ENCODE assay signal across 26 mouse cellular contexts in the genomic region with DNA sequence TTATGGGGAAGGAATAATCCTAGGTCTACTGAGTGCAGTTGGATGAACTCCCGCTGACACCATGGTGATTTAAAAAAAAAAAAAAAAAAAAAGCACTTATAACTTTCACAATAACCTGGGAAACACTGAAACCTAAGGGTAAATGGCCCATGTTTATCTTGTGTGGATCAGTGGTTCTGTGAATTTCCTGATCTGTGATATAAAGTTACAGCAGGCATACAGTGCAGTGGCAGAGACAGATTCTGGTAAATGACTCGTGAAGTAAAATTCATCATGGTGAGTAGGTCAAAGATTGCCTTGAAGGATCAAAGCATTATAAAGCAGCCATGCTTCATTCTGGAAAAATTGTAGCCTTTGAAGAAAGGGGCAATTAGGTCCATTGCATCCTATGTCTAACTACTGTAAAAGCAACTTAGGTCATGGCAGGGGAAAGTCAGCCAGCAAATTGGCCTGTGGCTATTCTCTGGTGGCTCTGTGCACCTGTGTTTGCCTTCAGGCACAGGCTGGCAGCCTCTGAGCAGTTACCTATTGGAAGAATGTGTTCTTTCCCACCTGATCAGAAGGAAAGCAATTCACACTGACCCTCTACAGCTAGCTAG. TPM values are rescaled to one million over a fixed set of nuclear protein-coding genes. Genes with fewer than 3 reads are reported as not detected.
"Had no signal": no experiment of that assay in that cellular context is flagged by ENCODE, and none has a peak within 500 bp of the region (broad histone marks: within the 10 kb centered on the region; RNA-seq: fewer than 3 reads in every experiment).

No protein-coding gene starts in this region.

- H3K9me3 ChIP-seq: hindbrain, embryonic 15.5 days; limb, embryonic 10.5 days; limb, embryonic 13.5 days; liver, embryonic 13.5 days; midbrain, embryonic 13.5 days had no signal

- DNase-seq: liver, embryonic 13.5 days; lung, embryonic 14.5 days; thymus, adult 18-20 months; thymus, postnatal 36 days had no signal

- H3K4me3 ChIP-seq: hindbrain, embryonic 15.5 days; limb, embryonic 10.5 days; limb, embryonic 13.5 days; liver, embryonic 13.5 days; midbrain, embryonic 13.5 days had no signal

- ATAC-seq: intestine, postnatal 0 days; lung, postnatal 0 days; midbrain, embryonic 13.5 days had no signal

- H3K4me2 ChIP-seq: hindbrain, embryonic 15.5 days; limb, embryonic 13.5 days; liver, embryonic 13.5 days; lung, embryonic 14.5 days; midbrain, embryonic 13.5 days had no signal

- H3K27ac ChIP-seq: hindbrain, embryonic 15.5 days; limb, embryonic 10.5 days; limb, embryonic 13.5 days; liver, embryonic 13.5 days; macrophage; midbrain, embryonic 13.5 days had no signal

- H3K27me3 ChIP-seq: hindbrain, embryonic 15.5 days; limb, embryonic 13.5 days; liver, embryonic 13.5 days; midbrain, embryonic 13.5 days had no signal

- H3K36me3 ChIP-seq: hindbrain, embryonic 15.5 days; limb, embryonic 10.5 days; limb, embryonic 13.5 days; liver, embryonic 13.5 days; midbrain, embryonic 13.5 days had no signal

- H3K4me1 ChIP-seq: hindbrain, embryonic 15.5 days; limb, embryonic 10.5 days; limb, embryonic 13.5 days; liver, embryonic 13.5 days; midbrain, embryonic 13.5 days had no signal

- H3K9ac ChIP-seq: hindbrain, embryonic 15.5 days; limb, embryonic 13.5 days; liver, embryonic 13.5 days; lung, embryonic 14.5 days; midbrain, embryonic 13.5 days had no signal

RNA-seq across cellular contexts. Expression of gene Spink8, which starts 5.3 kb away (rescaled TPM):
- total RNA-seq: liver, adult 2 months; megakaryocyte, adult 5-6 weeks; midbrain, postnatal 0 days had no signal
- polyA plus RNA-seq: intestine, embryonic 14.5 days; limb, embryonic 10.5 days; liver, adult 2 months; liver, embryonic 13.5 days; liver, embryonic 16.5 days; lung, embryonic 14.5 days; lung, postnatal 0 days; macrophage; midbrain, postnatal 0 days; neural tube, embryonic 11.5 days; neural tube, embryonic 14.5 days; small intestine, adult 2 months; spleen, adult 2 months had no signal

RNA-seq across cellular contexts. Expression of gene Fbxw27, which starts 16.3 kb away (rescaled TPM):
- total RNA-seq: layer of hippocampus, adult 18-20 months; layer of hippocampus, postnatal 14 days; left cerebral cortex, postnatal 25 days; liver, adult 2 months; megakaryocyte, adult 5-6 weeks; midbrain, postnatal 0 days had no signal
- polyA plus RNA-seq: hindbrain, embryonic 15.5 days; intestine, embryonic 14.5 days; intestine, postnatal 0 days; limb, embryonic 10.5 days; limb, embryonic 13.5 days; liver, adult 2 months; liver, embryonic 13.5 days; liver, embryonic 16.5 days; lung, postnatal 0 days; macrophage; midbrain, embryonic 13.5 days; midbrain, postnatal 0 days; neural tube, embryonic 11.5 days; neural tube, embryonic 14.5 days; small intestine, adult 2 months; spleen, adult 2 months; stomach, embryonic 16.5 days had no signal

RNA-seq across cellular contexts. Expression of gene Camp, which starts 42.6 kb away (rescaled TPM):
- total RNA-seq: layer of hippocampus, adult 18-20 months; layer of hippocampus, postnatal 14 days; left cerebral cortex, postnatal 25 days; liver, adult 2 months; midbrain, postnatal 0 days had no signal
- polyA plus RNA-seq: limb, embryonic 10.5 days; lung, embryonic 14.5 days; small intestine, adult 2 months; testis, adult 2 months; urinary bladder, adult 2 months had no signal
